Mouse (Mus musculus) forebrain, embryonic 16.5 days (tissue): Measurements from ENCODE around the gene Tsc22d4. TPM values are rescaled to one million over a fixed set of nuclear protein-coding genes. Genes with fewer than 3 reads are reported as not detected.
"Not testable (repeated sequence)": the region's sequence is repeated elsewhere in the genome, so short reads cannot be mapped to it uniquely, and the experiment has no call there.

ENCODE experiments used
- ATAC-seq: fragments of 200-750 bp; cut with Nextera tagmentation; 2 replicates; pipeline ENCODE4 v1.8.0; 2017; ENCODE audit warnings: mild to moderate bottlenecking, moderate library complexity
- H3K27ac ChIP-seq: fragments of 300-500 bp; sonication (generic); 2 replicates; pipeline ENCODE4 v1.5.1; 2014; ENCODE audit warnings: low read length, control low read depth
- H3K27me3 ChIP-seq: fragments of 300-500 bp; sonication (generic); replicated peaks from 2 replicates; pipeline ENCODE4 v1.6.1; 2014; ENCODE audit warnings: low read length; ENCODE audit not compliant: control insufficient read depth, insufficient read depth
- H3K36me3 ChIP-seq: fragments of 300-500 bp; sonication (generic); 2 replicates; pipeline ENCODE4 v1.6.1; 2014; ENCODE audit not compliant: control insufficient read depth, insufficient read depth
- H3K4me1 ChIP-seq: fragments of 300-500 bp; sonication (generic); replicated peaks from 2 replicates; pipeline ENCODE4 v1.6.1; 2014; ENCODE audit warnings: low read length; ENCODE audit not compliant: control insufficient read depth, insufficient read depth
- H3K4me2 ChIP-seq: fragments of 300-500 bp; sonication (generic); 2 replicates; pipeline ENCODE4 v1.6.1; 2014; ENCODE audit warnings: mild to moderate bottlenecking, low read length, control low read depth
- H3K4me3 ChIP-seq: fragments of 300-500 bp; sonication (generic); replicated peaks from 2 replicates; pipeline ENCODE4 v1.5.1; 2014; ENCODE audit warnings: mild to moderate bottlenecking, low read length, control low read depth
- H3K9ac ChIP-seq: fragments of 300-500 bp; sonication (generic); replicated peaks from 2 replicates; pipeline ENCODE4 v1.6.1; 2014; ENCODE audit warnings: low read depth, low read length, control low read depth
- H3K9me3 ChIP-seq: fragments of 300-500 bp; sonication (generic); 2 replicates; pipeline ENCODE4 v1.6.1; 2016; ENCODE audit warnings: low read length; ENCODE audit not compliant: control insufficient read depth
- WGBS: fragments of 180-500 bp; shearing (Covaris S2); extraction: QIAGEN DNeasy Blood & Tissue Kit; methylation state at CpG from one replicate; pipeline ENCODE4 v1.1.7; 2014; 5-methylcytosine and 5-hydroxymethylcytosine counted together
- polyA plus RNA-seq: library from polyadenylated mRNA; unstranded; fragments of >200 nt; fragmentation: Nextera tagmentation; extraction: Ambion mirVana; gene quantifications from 2 replicates; pipeline ENCODE4 v1.2.1, GENCODE M21; 2015

Tsc22d4 gene
- polyA plus RNA-seq, 1 experiment from 2014 or later: 69.1 TPM

- ATAC-seq: no peak
- H3K27ac ChIP-seq: peak overlapping the region; percentile 49
- H3K4me3 ChIP-seq: peak overlapping the region; percentile 66
- H3K4me1 ChIP-seq: peaks cover 41% of the 10 kb centered on the region
- H3K9ac ChIP-seq: peak overlapping the region; percentile 27
- 31% methylated on average over 5 of the region's 5 CpGs for WGBS
- no peaks in the 10 kb centered on the region for H3K27me3 ChIP-seq
- peaks cover 5% of the 10 kb centered on the region for H3K36me3 ChIP-seq
- H3K4me2 ChIP-seq: peak overlapping the region; percentile 99
- H3K9me3 ChIP-seq: no peaks in the 10 kb centered on the region
Observed at GRCm38 (mm10) chr5:137748130-137748770, 2.7 kb downstream of the Tsc22d4 start.

GRCm38 (mm10) chr5:137749196-137749836, 3.8 kb downstream of the Tsc22d4 start:
- H3K4me2 ChIP-seq: peak overlapping the region; percentile 99
- ATAC-seq: no peak

GRCm38 (mm10) chr5:137750212-137750611, 4.7 kb downstream of the Tsc22d4 start:
- not testable (repeated sequence) for H3K9me3 ChIP-seq, H3K4me3 ChIP-seq, H3K9ac ChIP-seq, ATAC-seq, H3K27ac ChIP-seq, H3K27me3 ChIP-seq, H3K4me2 ChIP-seq, H3K36me3 ChIP-seq
- H3K4me1 ChIP-seq: peaks cover 35% of the 10 kb centered on the region
- 97% methylated on average over 6 of the region's 8 CpGs for WGBS

More at GRCm38 (mm10) chr5:137749196-137749836, 3.8 kb downstream of the Tsc22d4 start:
- Histone ChIP-seq H3K4me1 (peaks cover 41% of the 10 kb centered on the region), H3K9me3 (no peaks in the 10 kb centered on the region), H3K36me3 (peaks cover 5% of the 10 kb centered on the region), H3K27me3 (no peaks in the 10 kb centered on the region), H3K9ac (no peak overlapping the region), H3K27ac (no peak overlapping the region; the same call in 1 of the 2 replicates), H3K4me3 (no peak overlapping the region; the same call in 1 of the 2 replicates)
- WGBS: 74% methylated on average over 6 of the region's 6 CpGs

DNA sequence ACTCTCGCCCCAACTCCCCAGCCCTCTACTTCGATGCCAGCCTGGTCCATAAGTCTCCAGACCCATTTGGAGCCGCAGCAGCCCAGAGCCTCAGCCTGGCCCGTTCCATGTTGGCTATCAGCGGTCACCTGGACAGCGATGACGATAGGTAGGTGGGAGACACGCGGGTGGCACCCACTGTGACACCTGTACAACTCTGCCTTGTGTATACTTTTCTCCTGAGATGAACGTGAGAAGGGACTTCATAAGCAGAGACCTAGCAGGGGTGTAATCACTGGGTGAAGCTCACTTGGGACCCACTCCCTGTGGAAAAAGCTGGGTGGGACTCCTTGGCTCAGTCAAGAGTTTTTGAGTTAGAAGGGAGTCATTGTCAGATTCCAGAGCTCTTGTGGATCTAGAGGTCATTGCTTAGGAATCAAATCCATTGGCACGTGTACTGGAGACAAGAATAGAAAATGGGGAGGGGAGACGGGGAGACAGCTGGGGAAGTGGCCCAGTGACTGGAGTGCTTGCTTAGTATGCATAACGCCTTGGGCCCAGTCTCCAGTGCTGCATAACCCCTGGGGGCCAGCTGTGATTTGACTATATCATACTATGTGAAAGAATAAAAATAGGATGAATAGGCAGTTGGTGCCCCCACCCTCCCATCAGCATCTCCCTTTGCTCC, 5.8 kb downstream of the Tsc22d4 start:
- Histone ChIP-seq H3K27ac (no peak overlapping the region), H3K4me3 (no peak overlapping the region), H3K9ac (no peak overlapping the region), H3K27me3 (no peaks in the 10 kb centered on the region), H3K4me2 (no peak overlapping the region), H3K4me1 (peaks cover 41% of the 10 kb centered on the region), H3K36me3 (peaks cover 5% of the 10 kb centered on the region), H3K9me3 (no peaks in the 10 kb centered on the region)
- no peak for ATAC-seq
- WGBS: 90% methylated on average over 13 of the region's 13 CpGs

- H3K36me3 ChIP-seq: peaks cover 5% of the 10 kb centered on the region
- no peak overlapping the region for H3K27ac ChIP-seq
- H3K4me3 ChIP-seq: no peak overlapping the region
- no peak overlapping the region for H3K4me2 ChIP-seq
- no peak for ATAC-seq
- H3K27me3 ChIP-seq: no peaks in the 10 kb centered on the region
- WGBS: 92% methylated on average over 6 of the region's 6 CpGs
- H3K4me1 ChIP-seq: peaks cover 42% of the 10 kb centered on the region
- H3K9ac ChIP-seq: no peak overlapping the region
- H3K9me3 ChIP-seq: no peaks in the 10 kb centered on the region
Observed at GRCm38 (mm10) chr5:137751988-137752387, 6.5 kb downstream of the Tsc22d4 start.

GRCm38 (mm10) chr5:137753111-137753832, 7.7 kb downstream of the Tsc22d4 start:
- WGBS: 87% methylated on average over 13 of the region's 13 CpGs
- no peaks in the 10 kb centered on the region for H3K27me3 ChIP-seq
- H3K27ac ChIP-seq: no peak overlapping the region
- H3K4me1 ChIP-seq: peaks cover 40% of the 10 kb centered on the region
- H3K9ac ChIP-seq: no peak overlapping the region
- no peak overlapping the region for H3K4me2 ChIP-seq
- peaks cover 5% of the 10 kb centered on the region for H3K36me3 ChIP-seq
- H3K4me3 ChIP-seq: no peak overlapping the region
- H3K9me3 ChIP-seq: no peaks in the 10 kb centered on the region
- ATAC-seq: no peak

DNA sequence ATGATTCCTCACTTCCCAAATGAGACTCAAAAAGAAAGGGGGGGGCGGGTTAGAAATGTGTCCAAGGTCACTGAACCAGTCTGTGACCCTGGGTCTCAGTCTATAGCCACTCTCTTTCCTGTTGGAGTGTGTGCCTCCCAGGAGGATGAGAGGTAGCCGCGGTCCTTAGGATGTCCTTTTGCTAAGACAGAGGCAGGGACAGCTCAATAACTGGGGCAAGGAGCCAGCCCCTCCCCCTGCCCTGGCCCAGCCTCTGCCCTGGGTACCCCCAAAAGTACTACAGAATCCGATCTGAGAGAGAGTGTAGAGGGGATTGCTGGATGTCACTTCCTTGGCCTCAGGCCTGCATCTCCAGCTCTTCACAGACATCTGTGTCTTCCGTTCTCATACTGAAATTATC, 9.9 kb downstream of the Tsc22d4 start:
- Histone ChIP-seq H3K9ac (no peak overlapping the region), H3K4me2 (no peak overlapping the region), H3K4me3 (no peak overlapping the region), H3K27me3 (no peaks in the 10 kb centered on the region), H3K27ac (peak overlapping the region; percentile 68), H3K9me3 (no peaks in the 10 kb centered on the region), H3K4me1 (peaks cover 40% of the 10 kb centered on the region), H3K36me3 (peaks cover 5% of the 10 kb centered on the region)
- ATAC-seq: no peak
- WGBS: 63% methylated on average over 5 of the region's 5 CpGs

DNA sequence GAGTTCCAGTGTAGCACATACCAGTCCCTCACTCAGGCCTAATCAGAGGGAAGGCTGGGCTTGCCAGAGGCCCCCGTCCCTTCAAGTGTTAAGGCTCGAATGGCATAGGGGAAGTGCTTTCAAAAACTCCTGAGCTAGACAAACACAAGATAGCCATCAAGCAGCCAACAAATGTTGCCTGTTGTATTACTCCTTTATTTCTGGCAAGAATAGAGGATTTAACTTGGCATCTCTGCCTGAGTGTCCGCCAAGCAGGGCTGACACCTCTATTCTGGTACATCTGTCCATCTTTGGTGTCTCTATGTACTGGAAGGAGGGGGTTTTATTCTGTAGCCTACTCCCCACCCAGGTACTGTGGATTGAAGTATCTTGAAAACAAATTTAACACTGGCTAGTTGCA, 10.6 kb downstream of the Tsc22d4 start:
- no peak for ATAC-seq
- WGBS: 45% methylated on average over 3 of the region's 3 CpGs
- Histone ChIP-seq H3K4me1 (peaks cover 40% of the 10 kb centered on the region), H3K9ac (no peak overlapping the region), H3K27me3 (no peaks in the 10 kb centered on the region), H3K9me3 (no peaks in the 10 kb centered on the region), H3K4me2 (no peak overlapping the region), H3K4me3 (no peak overlapping the region), H3K27ac (peak overlapping the region; percentile 68), H3K36me3 (peaks cover 5% of the 10 kb centered on the region)
